Mouse (Mus musculus): ENCODE measurements around the gene Soat2. TPM values are rescaled to one million over a fixed set of nuclear protein-coding genes. Genes with fewer than 3 reads are reported as not detected.
"Not testable (repeated sequence)": the region's sequence is repeated elsewhere in the genome, so short reads cannot be mapped to it uniquely, and the experiment has no call there.

Gene Soat2
- polyA plus RNA-seq, 1 experiment: 0.14 TPM

GRCm38 (mm10) chr15:102147674-102148402 is 2.5 kb upstream of the Soat2 start:
- no peaks in the 10 kb centered on the region; the same call in none of the 2 replicates for H3K27me3 ChIP-seq (ENCODE audit: control insufficient read depth, insufficient read depth, low read length)
- no peak overlapping the region for H3K4me3 ChIP-seq (ENCODE audit: control insufficient read depth, low read depth, low read length)
- peaks cover 13% of the 10 kb centered on the region for H3K4me1 ChIP-seq (ENCODE audit: control insufficient read depth, insufficient read depth, low read length)
- H3K27ac ChIP-seq (ENCODE audit: control insufficient read depth, insufficient read depth, low read depth, low read length): no peak overlapping the region
- H3K36me3 ChIP-seq (ENCODE audit: control insufficient read depth, insufficient read depth, low read length): no peaks in the 10 kb centered on the region
- no peak for TF ChIP-seq CTCF (IDR thresholded peaks at IDR 0.05; ENCODE audit: control insufficient read depth, insufficient read depth, insufficient replicate concordance, low read depth, low read length)

GRCm38 (mm10) chr15:102149561-102149960 is 765 bp upstream of the Soat2 start:
- no peak overlapping the region for H3K4me3 ChIP-seq (ENCODE audit: control insufficient read depth, low read depth, low read length)
- no peak overlapping the region for H3K27ac ChIP-seq (ENCODE audit: control insufficient read depth, insufficient read depth, low read depth, low read length)
- H3K36me3 ChIP-seq (ENCODE audit: control insufficient read depth, insufficient read depth, low read length): no peaks in the 10 kb centered on the region
- TF ChIP-seq POLR2A (IDR thresholded peaks at IDR 0.05; ENCODE audit: control insufficient read depth, low read depth, low read length) (no peak), CTCF (IDR thresholded peaks at IDR 0.05; ENCODE audit: control insufficient read depth, insufficient read depth, insufficient replicate concordance, low read depth, low read length) (no peak)
- no peaks in the 10 kb centered on the region for H3K27me3 ChIP-seq (ENCODE audit: control insufficient read depth, insufficient read depth, low read length)
- 0 out of 2 replicates have a peak, but pooled peaks cover 6% of the 10 kb centered on the region for H3K4me1 ChIP-seq (ENCODE audit: control insufficient read depth, insufficient read depth, low read length)

GRCm38 (mm10) chr15:102152646-102153045 is 2.3 kb downstream of the Soat2 start:
- no peak for TF ChIP-seq POLR2A (IDR thresholded peaks at IDR 0.05; ENCODE audit: control insufficient read depth, low read depth, low read length)
- TF ChIP-seq CTCF (IDR thresholded peaks at IDR 0.05; ENCODE audit: control insufficient read depth, insufficient read depth, insufficient replicate concordance, low read depth, low read length): no peak
- Histone ChIP-seq H3K27me3 (ENCODE audit: control insufficient read depth, insufficient read depth, low read length) (no peaks in the 10 kb centered on the region), H3K4me1 (ENCODE audit: control insufficient read depth, insufficient read depth, low read length) (peaks cover 8% of the 10 kb centered on the region), H3K27ac (ENCODE audit: control insufficient read depth, insufficient read depth, low read depth, low read length) (no peak overlapping the region), H3K4me3 (ENCODE audit: control insufficient read depth, low read depth, low read length) (no peak overlapping the region), H3K36me3 (ENCODE audit: control insufficient read depth, insufficient read depth, low read length) (no peaks in the 10 kb centered on the region)

GRCm38 (mm10) chr15:102155006-102155405 is 4.7 kb downstream of the Soat2 start:
- H3K27ac ChIP-seq (ENCODE audit: control insufficient read depth, insufficient read depth, low read depth, low read length); H3K4me1 ChIP-seq (ENCODE audit: control insufficient read depth, insufficient read depth, low read length); H3K36me3 ChIP-seq (ENCODE audit: control insufficient read depth, insufficient read depth, low read length); H3K27me3 ChIP-seq (ENCODE audit: control insufficient read depth, insufficient read depth, low read length); H3K4me3 ChIP-seq (ENCODE audit: control insufficient read depth, low read depth, low read length): not testable (repeated sequence)

- no peaks in the 10 kb centered on the region for H3K36me3 ChIP-seq (ENCODE audit: control insufficient read depth, insufficient read depth, low read length)
- H3K27ac ChIP-seq (ENCODE audit: control insufficient read depth, insufficient read depth, low read depth, low read length): no peak overlapping the region
- H3K27me3 ChIP-seq (ENCODE audit: control insufficient read depth, insufficient read depth, low read length): no peaks in the 10 kb centered on the region
- no peak overlapping the region for H3K4me3 ChIP-seq (ENCODE audit: control insufficient read depth, low read depth, low read length)
- peaks cover 5% of the 10 kb centered on the region for H3K4me1 ChIP-seq (ENCODE audit: control insufficient read depth, insufficient read depth, low read length)
- TF ChIP-seq POLR2A (IDR thresholded peaks at IDR 0.05; ENCODE audit: control insufficient read depth, low read depth, low read length) (no peak), CTCF (IDR thresholded peaks at IDR 0.05; ENCODE audit: control insufficient read depth, insufficient read depth, insufficient replicate concordance, low read depth, low read length) (0 out of 2 replicates have a peak, but pooled peaks have one; percentile 1)
Measured at GRCm38 (mm10) chr15:102156836-102157235, 6.5 kb downstream of the Soat2 start.

- Histone ChIP-seq H3K27me3 (ENCODE audit: control insufficient read depth, insufficient read depth, low read length) (no peaks in the 10 kb centered on the region), H3K27ac (ENCODE audit: control insufficient read depth, insufficient read depth, low read depth, low read length) (no peak overlapping the region), H3K4me1 (ENCODE audit: control insufficient read depth, insufficient read depth, low read length) (peaks cover 5% of the 10 kb centered on the region), H3K4me3 (ENCODE audit: control insufficient read depth, low read depth, low read length) (no peak overlapping the region), H3K36me3 (ENCODE audit: control insufficient read depth, insufficient read depth, low read length) (no peaks in the 10 kb centered on the region)
- TF ChIP-seq CTCF (IDR thresholded peaks at IDR 0.05; ENCODE audit: control insufficient read depth, insufficient read depth, insufficient replicate concordance, low read depth, low read length) (no peak), POLR2A (IDR thresholded peaks at IDR 0.05; ENCODE audit: control insufficient read depth, low read depth, low read length) (no peak)
Measured at GRCm38 (mm10) chr15:102160415-102161060, 10.2 kb downstream of the Soat2 start.

GRCm38 (mm10) chr15:102163900-102164693 is 13.8 kb downstream of the Soat2 start:
- no peaks in the 10 kb centered on the region for H3K36me3 ChIP-seq (ENCODE audit: control insufficient read depth, insufficient read depth, low read length)
- H3K4me3 ChIP-seq (ENCODE audit: control insufficient read depth, low read depth, low read length): no peak overlapping the region
- TF ChIP-seq POLR2A (IDR thresholded peaks at IDR 0.05; ENCODE audit: control insufficient read depth, low read depth, low read length) (no peak), CTCF (IDR thresholded peaks at IDR 0.05; ENCODE audit: control insufficient read depth, insufficient read depth, insufficient replicate concordance, low read depth, low read length) (no peak)
- H3K27ac ChIP-seq (ENCODE audit: control insufficient read depth, insufficient read depth, low read depth, low read length): no peak overlapping the region
- no peaks in the 10 kb centered on the region; the same call in 1 of the 2 replicates for H3K4me1 ChIP-seq (ENCODE audit: control insufficient read depth, insufficient read depth, low read length)
- H3K27me3 ChIP-seq (ENCODE audit: control insufficient read depth, insufficient read depth, low read length): no peaks in the 10 kb centered on the region
